Mouse (Mus musculus) c-Kit-positive CD71-negative TER-119-negative erythroid progenitor cells, embryonic 14.5 days (primary cell): ENCODE data around the gene Ublcp1.

ENCODE experiments used
- DNase-seq: peaks from one replicate; pipeline ENCODE4 v3.0.0-alpha.2; 2013; ENCODE audit warnings: low read depth

Ublcp1 gene

DNA sequence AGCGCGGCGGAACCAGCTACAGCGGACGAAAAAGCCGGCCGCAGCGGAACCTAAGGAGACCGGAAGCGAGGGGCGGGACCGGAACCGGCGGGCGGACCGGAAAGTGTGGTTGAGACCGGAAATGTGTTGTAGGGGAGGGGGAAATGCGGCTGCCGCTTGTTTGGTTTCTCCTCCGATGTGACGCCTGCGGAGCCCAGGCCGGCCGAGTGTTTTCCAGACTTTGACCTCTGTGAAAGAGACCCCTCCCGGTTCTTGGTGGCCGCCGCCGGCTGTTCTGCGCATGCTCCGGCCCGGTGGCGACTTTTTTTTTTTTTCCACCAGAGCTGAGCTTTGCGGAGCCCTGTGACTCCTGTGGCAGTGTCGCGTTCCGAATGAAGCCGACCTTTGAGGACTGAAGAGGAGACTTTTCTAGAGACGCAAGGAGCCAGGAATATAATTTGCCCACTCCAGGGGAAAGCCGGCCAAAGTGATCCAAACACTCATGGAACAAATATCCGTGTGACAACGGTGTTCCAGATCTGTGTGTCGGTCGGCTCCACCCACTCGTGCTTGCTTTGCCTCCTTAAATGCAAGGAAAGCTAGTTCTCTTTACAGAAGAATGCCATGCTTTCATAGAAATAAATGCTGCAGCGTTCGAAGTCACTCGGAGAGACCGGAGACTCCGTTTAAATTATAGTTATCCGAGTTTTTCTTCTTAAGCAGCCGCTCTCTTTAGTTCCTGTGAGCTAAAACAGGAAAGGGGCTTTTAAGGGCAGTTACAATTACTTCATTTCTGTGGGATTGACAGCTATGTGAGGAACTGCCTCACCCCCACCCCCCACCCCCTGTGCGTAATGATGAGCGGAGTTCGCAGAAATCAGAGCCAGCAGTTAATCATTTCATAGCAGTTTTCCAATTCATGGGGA, at the start of gene Ublcp1:
Ublcp1 (minus strand) TSS at position 67 of the 905 bp plus-strand sequence.
- peak; percentile 86 for DNase-seq

DNA sequence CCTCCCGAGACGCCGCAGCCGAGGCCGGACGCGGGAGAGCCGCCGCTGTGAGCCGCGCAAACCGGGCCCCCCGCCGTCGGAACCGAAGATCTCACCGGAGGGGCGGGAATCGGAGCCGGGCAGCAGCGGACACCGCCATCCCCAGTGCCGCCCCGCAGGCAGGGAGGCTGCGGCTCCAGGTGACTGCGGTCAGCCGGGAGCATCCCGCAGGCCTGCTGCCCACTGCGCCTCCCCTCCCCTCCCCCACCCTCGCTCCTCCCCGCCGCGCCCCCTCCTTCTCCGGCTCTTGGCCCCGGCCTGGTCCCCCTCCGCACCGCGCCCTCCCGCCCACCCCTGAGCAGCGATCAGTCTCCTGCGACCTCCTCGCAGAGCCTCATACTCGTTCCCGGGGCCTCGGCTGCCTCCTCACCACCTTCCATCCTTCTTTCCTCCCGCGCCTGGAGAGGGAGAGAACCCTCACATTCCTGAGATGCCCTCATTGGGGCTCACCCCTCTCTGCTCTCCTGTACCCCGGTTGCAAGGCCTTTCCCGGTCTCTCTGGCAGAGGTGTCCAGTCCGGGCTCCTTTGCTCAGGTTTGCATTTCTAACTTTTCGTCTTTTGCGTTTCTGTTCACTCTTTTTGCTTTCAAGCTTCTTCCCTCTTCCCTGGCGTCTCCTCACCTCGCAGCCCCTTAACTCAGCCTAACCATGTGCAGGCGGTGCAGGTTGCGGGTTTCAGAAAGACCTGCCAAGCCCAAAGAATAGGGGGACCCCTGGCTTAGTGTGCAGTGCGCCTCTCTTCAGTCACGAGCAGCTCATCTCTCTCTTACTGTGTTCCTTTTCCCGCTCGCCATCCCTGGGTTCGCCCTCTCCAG, 49.0 kb upstream of the Ublcp1 start:
- DNase-seq = no peak

DNA sequence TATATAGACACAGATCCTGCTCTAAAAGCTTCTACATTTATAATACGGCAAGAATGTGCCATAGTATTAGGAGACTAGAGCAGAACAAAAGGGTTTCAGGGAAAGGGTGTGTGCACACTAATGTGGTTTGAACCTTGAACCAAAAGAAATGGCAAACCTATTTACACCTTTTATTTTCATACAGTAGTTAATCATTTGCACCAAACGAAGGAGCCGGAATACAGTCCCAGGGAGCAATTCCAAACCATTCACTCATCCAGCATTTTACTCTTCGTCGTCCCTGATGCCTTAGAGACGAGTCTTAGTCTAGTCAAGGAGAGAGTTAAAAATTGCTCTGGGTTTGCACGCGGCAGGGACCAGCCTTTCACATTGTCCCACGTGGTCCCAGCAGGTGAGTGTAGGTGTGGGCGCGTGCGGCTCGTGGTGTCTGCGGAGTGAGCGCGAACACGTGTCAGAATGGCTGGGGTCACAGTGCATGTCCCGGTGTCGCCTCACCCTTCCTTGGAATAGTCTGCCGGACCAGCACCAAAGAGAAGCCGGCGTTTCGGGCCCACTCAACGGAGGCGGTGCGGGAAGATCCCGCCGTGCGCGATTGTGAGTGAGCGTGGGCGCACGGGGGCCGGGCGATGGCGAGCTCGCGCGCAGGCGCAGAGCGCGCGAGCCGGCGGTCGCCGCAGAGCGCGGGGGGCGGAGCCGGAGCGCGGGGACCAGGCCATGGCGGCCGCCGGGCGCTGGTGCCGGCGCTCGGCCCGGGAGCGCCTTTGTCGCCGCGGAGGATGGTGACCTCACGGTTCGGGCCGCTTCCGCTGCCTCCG, 48.2 kb upstream of the Ublcp1 start, which contains the start of gene Rnf145:
Rnf145 (plus strand) TSS at position 684 of the 815 bp plus-strand sequence.
- no peak for DNase-seq

DNA sequence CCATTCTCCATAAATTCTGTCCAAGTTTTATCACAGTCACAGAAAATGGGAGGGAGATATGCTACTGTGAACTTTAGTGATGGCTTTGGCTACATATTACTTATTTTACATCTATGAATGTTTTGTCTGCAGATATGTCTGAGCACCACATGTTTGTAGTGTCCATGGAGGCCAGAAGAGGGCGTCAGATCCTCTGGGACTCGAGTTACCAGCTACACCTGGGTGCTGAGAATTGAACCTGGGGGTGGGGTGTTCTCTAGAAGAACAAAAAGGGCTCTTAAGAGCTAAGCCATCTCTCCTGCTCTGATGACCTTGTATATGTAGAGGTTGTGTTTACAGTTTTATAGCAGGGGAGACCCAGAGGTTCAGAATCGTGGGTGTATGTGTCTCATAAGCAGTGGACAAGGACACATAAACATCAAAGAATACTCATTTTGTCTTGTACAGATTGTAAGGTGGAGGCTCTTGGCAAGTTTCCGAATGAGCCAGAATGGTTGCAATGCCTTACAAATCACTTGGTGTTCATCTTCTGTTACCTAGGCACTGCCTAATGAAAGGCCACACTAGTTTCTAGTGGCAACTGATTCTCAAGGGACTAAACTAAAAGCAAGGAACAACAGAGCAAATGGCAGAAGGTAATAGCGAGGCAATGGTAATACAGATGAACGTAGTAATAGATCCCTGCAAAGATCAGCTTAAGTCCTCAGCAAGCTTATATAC, 47.4 kb upstream of the Ublcp1 start:
- no peak for DNase-seq

DNA sequence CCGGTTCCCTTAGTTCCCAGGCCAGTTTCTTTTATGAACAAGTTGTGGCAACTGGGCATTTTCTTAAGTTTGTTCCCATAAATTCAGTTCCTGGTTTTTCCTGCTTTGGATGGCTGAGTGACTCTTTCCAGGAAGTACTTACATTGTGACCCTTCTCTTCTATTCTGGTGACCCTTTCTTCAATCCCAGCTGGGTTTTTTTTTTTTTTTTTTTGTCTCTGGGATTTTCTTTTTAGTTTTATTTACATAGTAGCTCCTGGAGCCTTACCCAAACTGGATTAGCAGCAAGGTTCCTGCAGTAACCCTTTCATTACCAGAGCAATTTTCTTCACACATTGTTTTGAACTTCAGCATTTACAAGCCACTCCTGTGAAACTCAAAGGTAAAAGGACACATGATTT, 46.1 kb upstream of the Ublcp1 start:
- no peak for DNase-seq

DNA sequence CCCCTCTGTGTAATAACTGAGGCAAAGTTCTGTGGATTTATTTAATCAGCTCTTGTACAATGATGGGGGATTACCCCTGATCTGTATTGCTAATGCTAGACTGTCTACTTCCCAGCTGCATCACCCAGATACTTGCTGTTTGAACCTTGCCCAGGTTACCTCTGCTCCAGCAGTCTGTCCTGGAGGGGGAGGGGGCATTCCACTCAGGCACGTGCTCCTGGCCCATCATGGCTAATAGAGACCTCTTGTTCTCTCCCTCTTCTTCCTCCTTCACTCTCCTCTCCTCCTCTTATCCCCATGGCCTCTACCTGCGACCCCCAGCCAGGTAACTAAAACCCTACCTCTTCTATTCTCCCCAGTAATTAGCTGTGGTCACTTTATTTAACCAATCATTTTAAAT, 44.4 kb upstream of the Ublcp1 start:
- no peak for DNase-seq

DNA sequence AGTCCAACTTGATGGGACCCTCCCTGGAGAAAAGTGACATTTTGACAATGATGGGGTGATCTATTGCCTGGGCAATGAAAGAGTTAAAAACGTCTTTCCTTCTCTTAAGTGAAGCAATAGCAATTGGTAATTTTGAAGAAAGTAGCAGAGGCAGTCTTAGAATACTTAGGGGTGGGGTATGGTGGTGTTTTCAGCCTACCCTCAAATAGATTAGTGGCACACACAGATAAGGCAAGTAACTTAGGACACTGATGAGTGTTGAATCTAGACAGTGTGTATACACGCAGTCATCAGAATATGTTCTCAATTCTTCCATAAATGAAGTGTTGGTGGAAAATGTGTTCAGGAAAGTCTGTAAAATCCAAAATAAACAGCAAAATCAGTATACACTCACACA, 42.7 kb upstream of the Ublcp1 start:
- DNase-seq = no peak

DNA sequence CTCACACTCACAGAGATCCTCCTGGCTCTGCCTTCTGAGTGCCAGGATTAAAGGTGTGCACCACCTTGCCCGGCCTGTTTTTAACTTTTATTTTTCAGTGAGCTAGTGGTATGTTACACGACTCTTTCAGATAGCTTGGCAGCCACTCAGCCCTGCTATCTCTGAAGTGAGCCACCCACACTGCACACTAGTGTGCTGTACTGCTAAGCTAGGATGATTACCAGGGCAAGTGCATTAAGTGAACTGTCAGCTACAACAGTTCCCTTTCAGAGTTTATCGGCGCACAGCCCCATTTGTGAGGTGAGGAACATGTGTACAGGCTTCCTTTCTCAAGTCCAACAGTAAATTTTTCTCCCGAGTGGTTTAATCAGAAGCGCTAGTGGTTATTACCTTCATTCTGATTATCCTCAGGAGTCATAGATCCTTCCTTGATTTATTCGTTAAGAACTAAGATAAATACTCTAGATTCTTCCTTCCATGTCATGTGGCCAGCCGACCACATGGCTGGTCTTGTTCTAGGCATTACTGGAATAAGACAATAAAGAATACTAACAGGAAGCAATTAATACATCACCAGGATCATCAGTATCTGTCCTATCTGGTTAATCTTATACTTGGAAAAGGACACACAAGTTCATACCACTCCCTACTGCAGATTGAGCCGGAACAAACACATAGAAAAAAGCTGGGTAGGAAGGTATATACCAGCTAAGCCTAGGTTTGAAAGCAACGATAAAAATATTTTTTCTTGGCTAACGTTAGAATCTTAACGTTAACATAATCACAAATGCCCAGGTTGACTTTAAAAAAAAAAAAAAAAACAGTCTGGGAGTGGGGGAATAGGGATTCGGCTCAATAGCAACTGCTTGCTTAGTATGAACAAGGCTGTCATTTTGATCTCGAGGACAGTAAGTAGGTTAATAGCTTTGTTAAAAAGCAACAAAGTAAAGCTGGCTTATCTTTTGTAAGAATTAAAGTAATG, 42.0 kb upstream of the Ublcp1 start:
- DNase-seq = no peak

DNA sequence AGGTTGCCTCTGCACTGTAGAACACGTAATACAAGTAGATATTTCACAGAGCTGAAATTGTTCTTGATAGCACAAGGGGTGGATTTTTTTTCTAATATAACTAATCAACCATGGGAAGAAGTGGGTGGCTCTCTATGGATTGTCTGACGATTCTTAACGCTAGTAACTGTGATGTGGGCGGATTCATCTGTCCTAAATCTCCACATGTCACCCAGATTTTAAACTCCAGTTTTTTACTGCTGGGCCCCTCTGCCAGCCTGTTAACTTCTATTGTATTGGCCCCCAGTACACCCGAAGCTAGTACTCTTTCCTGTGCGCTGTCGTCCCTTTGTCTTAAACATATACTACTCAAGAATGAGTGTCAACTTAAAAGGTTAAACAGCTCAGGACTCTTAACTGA, 40.1 kb upstream of the Ublcp1 start:
- DNase-seq = no peak

DNA sequence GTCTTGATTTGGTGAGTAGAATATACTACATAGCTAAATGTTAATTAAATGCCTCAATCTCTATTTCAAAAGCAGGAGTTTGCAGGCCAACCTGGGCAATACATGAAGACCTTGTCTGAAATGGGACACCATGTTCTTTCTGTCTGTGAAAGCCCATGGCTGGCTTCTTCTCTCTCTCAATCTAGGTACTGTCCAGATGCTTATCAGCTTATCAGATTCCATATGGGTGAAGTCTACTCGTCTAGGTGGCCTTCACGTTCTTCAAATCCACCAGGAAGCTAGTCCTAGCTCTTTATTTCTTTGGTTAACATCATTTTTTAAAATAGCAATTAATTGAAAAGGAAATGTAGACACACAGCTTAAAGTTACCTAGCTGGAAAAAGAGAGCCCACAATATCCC, 39.6 kb upstream of the Ublcp1 start:
- DNase-seq = no peak

DNA sequence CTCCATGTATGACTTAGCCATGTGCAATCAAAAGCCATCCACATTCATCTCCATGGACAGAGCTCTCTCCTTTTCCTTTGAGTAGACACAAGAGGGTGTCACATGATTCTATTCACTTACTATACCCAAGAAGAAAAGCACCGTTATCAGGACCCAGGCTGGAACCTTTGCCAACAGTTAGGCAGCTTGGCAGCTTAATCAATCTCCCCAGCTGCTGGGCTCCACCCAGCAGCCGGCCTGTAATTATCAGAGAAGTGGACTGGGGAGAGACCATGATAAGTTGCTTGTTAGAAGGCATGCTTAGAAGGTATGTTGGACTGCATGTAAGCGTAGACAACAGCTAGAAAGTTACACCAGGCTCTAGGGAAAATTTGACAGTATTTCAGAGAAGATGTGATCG, 38.6 kb upstream of the Ublcp1 start:
- no peak for DNase-seq

DNA sequence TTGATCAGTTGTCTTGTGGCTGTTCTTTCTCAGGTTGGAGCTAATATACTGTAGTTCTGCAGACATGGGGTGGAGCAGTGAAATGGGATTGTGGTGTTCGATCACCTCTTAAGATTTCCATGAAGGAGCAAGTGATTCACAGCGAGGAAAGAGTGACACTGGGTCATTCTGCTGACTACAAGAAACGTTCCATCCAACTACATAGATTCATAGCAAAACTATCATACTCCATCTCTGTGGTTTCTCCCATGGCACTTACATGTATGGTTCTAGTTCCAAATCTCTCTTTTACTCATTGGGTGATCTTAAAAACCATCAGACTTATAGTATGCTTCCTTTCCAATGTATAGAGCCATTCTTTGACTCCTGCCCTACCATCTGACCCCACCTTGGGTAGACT, 34.5 kb upstream of the Ublcp1 start:
- no peak for DNase-seq

DNA sequence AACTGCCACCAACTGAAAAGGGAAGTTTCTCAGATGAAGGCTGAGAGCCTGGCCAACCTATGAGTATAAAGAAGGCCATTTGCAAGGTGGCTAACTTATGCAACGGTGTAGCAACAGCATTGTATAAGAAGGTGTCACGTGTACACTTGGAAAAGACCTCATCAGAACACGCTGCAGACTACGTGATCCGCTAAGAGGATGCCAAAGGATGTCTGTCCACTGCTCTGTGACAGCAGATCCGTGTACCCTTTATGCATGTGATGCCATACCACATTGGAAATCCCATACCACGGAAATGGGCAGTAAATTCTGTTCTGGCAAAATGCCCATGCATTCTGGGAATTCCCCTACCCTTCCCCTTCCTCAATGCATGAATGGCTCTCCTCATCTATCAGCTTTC, 33.8 kb upstream of the Ublcp1 start:
- DNase-seq = no peak

DNA sequence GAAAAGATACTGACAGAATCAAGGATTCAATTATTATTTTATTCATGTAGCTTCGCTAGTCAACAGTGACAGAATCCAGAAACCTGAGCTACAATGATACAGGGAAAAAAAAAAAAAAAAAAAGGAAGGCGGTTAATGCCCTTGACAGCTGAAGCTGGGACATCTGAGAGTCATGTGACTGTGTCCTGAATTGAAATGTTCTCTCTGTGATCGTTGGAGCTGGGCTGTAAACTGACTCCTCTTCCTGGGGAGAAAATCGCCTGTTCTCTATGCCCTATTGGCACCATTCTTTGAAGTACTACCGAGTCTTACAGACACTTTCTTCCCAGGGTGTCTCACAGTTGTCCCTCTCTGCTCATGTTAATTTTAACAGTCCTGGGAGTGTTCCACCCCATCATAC, 32.6 kb upstream of the Ublcp1 start:
- no peak for DNase-seq

DNA sequence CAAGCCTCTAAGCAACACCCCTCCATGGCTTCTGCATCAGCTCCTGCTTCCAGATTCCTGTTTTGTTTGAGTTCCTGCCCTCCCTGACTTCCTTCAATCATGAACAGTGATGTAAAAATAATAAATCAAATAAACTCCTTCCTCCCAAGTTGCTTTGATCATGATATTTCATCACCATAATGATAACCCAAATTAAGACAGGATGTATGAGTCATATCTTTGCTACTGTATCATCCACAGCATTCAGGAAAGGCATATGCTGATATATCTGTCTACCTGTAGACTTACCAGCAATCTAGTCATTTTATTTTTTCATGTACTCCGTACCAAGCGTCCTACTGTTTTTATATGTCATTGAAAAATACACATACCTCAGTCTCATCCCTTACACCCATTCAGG, 31.2 kb upstream of the Ublcp1 start:
- DNase-seq = no peak

DNA sequence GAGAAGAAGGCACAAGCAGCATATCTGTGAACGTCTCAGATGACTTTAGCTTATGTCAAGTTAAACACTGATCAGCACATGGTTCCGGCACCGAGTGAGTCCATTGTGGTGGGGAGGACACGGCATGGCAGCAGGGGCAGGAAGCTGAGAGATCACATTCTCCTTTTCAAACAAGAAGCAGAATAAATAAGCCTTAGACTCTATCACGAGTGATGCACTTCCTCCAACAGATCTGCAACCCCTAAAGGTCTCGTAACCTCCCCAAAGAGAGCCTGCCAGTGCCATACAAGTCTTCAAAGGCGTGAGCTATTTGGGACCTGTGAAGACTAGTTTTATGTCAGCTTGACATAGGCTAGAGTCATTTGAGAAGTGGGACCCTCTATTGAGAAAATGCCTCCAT, 30.7 kb upstream of the Ublcp1 start:
- DNase-seq = no peak

DNA sequence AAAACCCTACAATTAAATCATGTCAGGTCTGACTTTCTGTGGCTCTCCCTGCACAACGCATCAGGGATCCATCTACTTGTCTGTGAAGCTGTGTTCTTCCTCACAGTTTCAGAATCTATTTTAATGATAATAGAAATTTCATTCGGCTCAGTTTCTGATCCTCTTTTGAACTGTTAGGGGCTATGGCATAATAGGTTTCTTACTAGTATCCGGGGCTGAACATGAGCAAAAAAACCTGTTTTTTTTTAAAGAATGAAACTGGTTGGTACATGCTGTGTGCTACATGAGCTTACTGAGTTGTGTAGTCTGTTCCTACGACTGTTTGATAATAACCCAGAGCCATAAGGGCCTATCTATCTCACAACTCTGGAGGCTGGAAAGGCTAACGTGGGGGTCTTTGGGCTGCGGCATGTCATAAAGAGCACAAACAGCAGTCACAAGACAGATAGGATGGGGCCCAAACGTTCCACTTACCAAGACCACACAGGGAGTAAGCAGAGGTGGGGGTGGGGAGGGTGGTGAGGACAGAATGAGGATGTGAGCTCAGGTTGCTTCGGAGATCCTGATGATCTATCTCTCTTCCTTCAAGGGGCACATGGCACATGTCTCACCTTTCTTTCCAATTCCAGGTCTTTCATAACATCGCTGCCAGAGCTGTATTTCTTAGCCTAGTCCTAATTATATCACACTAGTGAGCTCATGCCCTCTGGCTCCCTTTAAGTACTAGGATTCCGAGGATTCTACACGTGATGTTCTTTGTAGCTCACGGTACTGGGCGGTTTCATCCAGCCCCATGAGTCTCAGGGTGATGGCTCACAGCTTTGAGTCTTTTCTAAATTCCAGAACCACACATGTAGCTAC, 28.3 kb upstream of the Ublcp1 start:
- DNase-seq = no peak

DNA sequence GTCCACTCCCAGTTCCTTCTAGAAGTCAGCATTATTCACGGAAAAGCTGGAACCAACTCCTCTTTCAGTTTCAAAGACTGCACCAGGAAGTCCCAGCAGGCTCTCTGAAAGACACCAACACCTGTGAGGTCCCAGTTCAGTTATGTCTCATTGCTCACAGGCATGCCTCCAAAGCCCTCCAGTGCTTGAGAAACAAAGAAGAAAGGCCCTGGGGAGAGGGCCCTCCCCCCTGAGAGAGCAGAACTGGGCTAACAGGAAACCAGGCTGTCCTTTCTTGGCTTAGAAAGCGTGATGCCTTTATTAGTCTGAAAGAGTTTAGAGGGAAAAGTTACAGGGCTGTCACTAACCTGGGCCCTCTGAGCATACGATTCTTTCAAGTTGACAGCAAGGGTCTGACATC, 25.9 kb upstream of the Ublcp1 start:
- no peak for DNase-seq

DNA sequence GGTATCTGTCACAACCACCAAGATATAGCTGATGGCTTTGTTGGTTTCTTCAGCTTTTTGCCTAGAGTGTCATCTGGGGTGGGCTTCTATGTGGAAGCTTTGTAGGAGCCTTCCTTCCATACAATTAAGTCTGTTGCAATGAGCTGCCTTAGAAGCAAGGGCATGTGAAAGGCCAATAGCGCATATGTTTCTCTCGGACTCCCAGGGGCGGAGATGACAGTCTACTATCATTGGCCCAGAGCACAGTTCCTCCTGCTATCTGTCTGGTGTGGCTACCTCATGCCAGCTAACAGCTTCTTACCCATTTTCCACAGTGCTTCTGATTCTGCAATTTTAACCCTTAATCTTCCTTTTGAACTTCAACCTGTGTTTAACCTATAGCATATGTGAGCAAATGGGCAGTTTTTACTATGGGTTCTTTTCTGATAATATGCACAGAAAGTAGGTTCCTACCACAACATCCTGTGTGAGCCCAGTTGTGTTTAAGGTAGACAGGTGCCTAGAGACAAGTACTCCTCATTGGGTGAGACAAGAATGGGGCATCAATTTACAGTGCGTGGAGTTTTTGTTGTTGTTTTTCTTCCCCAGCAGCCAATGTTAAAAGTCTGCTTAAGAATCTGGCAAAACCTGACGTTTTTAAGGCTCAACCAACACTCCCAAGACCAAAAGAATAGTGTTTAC, 24.5 kb upstream of the Ublcp1 start:
- DNase-seq = no peak
